Mouse (Mus musculus): ENCODE measurements around the gene C77080.

C77080 gene

DNA sequence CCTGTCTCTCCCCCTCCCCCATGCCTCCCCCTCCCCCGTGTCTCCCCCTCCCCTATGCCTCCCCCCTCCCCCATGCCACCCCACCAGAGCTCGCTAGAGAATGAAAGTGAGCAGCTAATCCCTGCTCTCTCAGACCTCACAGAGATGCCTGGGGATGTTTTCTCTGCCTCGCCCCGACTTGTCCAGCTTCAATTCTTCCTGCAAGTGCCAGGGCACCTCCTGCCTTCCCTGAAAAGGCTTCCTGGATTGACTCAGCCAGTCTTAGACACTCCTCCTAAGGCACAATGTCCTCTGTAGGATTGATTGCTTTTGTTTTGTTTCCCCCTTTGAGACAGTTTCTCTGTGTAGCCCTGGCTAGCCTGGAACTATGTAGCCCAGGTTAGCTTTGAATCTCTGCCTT is at the start of gene C77080:
C77080 (minus strand) TSS at position 209 of the 400 bp plus-strand sequence.
- no peak for DNase-seq

DNA sequence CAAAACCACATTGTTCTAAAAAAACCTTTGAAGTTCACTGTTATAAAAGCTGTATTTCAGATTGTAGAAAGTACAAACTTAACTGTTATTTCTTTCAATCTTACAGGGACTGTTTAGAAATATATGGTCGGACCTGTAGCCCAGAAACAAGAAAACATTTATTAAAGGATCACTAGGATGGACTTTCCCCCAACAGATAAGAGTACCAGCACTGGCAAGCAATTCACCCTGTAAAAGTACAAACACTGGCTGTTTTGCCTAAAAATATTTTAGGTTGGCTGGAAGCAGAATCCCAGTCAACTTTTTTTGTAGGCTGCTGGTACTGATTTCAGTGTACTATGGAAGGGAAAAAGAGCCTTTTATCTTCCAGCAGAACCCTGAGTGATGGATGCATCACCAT is 46.7 kb upstream of the C77080 start:
- no peak for DNase-seq

DNA sequence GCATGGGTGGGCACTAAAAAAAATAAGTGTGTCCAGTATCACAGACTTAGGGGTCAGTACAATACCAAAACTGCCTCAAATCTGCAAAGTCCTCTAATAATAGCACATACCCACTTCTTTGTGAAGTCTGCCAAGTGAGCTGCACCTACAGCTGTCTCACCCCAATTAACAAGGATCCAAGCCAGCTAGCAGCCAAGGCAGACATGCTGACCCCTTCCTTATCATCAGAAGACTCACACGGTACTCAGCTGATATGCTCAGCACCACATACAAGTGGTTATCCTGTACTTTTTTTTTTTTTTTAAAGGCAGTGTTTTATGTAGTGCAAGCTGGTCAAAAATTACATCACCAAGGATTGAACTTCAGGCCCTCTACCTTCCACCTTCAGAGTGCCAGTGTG is 43.1 kb upstream of the C77080 start:
- no peak for DNase-seq

DNA sequence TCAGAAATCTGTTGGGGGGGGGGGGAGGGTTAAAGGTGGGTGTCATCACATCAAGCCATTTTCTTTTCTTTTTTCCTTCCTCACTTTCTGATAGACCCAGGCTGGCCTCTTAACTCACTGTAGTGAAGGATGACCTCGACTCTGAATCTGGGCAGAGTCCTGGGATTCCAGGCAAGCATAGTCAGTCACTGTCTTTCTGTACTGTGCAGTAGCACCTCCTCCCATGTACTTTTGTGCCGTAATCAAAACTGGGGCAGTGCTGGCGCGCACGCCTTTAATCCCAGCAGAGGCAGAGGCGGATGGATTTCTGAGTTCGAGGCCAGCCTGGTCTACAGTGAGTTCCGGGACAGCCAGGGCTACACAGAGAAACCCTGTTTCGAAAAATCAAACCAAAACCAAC is 42.6 kb upstream of the C77080 start:
- no peak for DNase-seq

DNA sequence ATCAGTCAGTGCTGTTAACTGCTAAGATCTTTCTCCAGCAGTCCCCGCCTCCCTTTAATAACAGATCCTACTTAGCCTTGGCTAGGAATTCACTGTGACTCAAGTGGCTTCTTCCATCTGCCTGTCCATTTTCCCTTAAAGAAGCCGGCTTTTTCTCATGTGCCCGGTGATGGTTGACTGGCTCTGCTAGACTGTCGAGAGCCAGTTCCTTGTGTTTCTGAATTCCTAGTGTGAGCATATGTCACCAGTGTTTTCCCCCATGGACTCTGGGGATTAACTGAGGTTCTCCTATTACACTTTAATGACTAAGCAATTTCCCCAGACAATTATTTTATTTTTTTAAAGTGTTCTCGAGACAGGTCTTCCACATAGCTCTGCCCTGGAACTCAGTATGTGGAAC is 42.2 kb upstream of the C77080 start:
- DNase-seq: no peak

DNA sequence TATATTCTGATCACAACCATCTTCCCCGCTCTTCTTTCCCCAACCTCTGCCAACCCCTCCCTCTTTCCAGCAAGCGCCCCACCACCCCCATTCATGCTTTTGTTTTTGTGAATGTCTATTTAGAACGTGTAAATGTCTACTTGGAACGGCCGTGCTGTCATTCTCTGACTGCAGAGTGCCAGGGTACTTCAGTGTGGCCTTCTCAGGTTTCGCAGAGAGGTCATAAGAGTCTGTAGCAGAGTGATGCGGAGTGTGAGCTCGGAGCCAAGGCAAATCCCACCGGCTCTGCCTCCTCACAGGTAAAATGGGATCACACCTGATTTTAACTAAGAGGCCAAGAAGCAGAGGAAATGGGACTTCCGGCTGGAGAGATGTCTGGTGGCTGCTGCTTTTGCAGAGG is 37.9 kb upstream of the C77080 start:
- no peak for DNase-seq

DNA sequence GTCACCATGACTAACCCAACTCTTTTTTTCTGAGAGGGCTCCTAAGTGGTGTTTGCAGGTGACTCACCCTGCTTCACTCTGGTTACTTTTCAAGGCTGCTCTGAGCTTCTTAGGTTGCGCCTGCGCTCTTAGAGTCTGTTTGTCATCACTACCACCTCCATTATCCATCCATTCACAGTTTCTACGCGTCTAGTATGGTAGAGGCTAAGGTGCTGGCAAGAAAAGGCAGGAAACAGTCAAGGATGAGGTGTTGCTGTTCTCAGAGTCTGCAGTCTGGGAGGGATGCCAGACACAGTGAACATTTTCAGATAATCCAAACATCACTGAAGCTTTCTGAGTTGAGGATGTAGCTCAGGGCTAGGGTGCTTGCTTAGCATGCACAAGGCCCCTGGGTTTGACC is 36.5 kb upstream of the C77080 start:
- DNase-seq: no peak

DNA sequence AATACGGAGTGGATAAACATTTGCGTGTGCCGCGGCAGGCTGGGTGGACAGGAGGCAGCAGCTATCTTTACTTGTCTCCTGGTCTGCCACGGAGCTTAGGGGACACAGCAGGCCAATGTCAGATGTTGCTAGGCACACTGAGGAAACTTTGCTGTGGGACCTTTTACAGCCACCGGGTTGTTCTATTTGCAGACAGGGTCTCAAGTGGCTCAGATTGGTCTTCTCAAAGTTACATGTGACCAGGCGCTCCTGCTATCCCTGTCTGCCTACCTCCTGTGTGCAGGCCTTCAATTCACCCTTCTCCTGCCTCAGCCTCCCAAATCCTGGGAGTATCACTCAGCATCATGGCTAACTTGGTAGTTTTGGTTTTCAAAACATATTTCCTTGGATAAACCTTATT is 34.9 kb upstream of the C77080 start:
- no peak for DNase-seq

DNA sequence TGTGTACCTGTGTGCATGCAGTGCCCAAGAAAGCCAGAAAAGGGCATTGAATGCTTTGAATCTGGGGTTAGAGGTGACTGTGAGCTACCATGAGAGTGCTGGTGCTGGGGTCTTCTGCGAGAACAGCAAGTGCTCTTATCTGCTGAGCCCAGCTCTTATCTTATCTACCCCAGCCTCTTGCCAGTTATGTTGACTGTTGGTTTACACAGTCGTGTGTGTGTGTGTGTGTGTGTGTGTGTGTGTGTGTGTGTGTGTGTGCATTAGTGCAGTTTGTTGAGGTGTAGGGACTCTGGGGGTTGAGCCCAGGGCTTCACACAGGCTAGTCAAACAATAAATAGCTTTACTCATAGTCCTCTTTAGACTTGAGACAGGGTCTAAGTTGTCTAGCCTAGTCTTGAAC is 34.0 kb upstream of the C77080 start:
- DNase-seq: no peak

DNA sequence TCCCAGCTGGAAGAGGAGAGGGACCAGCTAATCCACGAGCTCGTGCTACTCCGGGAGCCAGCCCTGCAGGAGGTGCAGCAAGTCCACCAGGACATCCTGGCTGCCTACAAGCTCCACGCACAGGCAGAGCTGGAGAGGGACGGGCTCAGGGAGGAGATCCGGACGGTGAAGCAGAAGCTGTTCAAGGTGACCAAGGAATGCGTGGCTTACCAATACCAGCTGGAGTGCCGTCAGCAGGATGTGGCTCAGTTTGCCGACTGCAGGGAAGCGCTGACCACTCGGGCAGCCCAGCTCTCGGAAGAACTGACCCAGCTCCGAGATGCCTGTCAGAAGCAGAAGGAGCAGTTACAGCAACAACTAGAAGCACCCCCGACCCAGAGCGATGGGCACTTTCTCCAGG is 32.5 kb upstream of the C77080 start:
- no peak for DNase-seq

DNA sequence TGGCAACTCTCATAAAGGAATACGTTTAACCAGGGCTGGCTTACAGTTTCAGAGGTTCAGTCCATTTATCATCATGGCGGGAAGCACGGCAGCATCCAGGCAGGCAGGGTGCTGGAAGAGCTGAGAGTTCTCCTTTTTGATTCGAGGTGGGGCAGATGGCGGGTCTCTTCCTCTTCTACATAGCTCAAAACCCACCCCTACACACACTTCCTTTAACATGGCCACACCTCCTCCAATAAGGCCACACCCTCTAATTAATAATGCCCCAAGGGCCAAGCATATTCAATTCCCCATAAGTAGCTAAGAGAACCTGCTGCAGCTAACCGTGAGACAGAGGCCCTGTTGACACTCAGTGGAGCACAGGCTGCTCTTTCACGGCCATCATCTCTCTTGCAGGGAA is 31.6 kb upstream of the C77080 start:
- DNase-seq: no peak

DNA sequence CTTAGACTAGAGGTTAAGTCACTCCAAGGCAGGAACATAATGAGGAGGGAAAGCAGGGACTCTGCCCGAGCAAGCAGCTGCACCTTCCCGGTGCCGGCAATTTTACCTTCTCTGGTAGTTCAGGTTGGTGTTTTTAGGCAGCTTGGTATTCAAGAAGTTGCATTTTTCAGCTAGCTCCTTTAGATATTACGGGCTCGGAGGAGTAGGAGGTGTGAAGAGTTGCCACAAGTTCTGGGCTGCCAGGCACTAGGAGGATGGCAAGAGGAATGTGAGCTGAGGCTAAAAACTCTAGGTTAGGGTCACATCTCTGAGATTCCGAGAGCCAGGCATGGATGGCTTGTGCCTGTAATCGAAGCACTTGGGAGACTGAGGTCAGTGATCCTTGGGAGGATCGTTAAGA is 28.5 kb upstream of the C77080 start:
- no peak for DNase-seq

DNA sequence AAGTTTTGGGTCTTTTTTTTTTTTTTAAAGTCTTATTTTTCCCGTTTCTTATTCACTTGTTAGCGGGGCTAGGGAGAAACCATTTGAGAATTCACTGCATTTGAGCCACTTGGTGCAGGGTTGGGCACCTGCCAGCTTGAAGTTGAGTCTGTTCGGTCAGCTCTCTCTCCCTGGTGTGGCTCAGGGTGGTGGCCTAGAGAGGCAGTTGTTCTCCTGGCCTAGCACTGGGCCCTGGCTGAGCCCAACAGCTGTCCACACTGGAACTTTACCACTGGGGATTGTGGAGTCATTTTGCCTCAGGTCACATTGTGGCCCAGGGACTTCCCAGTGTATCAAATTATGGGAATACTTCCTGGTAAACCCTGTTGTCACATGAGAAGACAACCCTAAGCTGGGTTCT is 26.9 kb upstream of the C77080 start:
- DNase-seq: no peak

DNA sequence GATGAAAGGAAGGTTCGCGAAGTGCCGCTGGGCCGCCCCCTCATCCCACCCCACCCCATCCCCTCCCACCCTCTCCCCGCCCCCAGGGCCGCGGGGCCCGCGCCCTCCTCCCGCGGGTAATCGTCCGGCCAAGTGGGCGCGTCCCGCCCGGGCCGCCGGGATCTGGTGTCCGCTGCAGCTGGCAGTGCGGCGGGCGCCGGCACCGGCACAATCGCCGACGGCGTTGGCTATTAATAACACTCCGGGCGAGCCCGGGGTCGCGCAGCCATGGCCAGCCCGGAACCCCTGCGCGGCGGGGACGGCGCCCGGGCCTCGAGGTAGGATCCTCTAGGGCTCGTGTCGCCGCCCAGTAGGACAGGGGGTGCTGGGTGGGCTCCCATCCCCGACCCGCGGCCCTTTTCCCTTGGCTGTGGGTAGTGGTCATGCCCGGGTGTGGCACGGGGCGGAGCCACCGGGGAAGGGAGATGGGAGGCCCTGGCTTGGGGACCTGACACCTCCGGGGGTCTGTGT is 26.3 kb upstream of the C77080 start, which contains the start of gene Sync:
Sync (plus strand) TSS at position 146 of the 510 bp plus-strand sequence.
- peak in 1 of 2 experiments; percentile 19 for DNase-seq

DNA sequence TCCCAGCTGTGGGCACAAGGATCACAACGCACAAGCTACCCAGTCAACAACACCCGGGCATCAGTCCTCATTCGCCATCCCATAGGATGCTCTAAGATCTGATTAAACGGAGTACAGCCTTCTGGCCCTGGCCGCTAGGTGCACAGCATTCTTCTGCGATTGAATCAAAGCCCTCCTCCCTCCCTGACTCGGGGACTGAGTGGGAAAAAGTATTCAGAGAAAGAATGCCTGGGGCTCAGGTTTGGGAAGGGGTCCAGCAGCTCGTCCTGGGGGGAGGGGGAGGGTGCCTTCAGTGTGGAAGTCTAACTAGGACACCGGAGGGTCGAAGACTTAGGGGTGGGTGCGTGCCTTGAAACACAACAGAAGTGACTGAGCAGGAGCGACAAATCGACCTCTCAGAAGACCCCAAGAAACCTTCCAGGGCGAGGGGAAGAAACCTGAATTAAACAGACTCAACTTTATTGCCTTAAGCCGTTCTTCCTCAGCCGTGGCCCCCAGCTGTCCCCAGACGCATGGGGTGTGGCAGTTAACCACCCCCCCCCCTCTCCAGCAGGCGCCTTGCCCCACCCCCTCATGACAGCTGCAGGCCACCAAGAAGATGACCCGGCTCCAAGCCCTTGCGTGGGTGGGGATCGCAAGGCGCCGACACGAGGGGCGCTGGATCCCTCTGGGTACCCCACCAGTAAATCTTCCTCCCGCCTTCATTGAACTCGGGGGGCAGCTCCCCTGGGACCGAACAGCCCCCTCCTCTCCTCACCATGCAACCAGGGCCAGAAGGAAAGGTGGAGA is 25.7 kb upstream of the C77080 start:
- DNase-seq: peak in 1 of 2 experiments; percentile 18

DNA sequence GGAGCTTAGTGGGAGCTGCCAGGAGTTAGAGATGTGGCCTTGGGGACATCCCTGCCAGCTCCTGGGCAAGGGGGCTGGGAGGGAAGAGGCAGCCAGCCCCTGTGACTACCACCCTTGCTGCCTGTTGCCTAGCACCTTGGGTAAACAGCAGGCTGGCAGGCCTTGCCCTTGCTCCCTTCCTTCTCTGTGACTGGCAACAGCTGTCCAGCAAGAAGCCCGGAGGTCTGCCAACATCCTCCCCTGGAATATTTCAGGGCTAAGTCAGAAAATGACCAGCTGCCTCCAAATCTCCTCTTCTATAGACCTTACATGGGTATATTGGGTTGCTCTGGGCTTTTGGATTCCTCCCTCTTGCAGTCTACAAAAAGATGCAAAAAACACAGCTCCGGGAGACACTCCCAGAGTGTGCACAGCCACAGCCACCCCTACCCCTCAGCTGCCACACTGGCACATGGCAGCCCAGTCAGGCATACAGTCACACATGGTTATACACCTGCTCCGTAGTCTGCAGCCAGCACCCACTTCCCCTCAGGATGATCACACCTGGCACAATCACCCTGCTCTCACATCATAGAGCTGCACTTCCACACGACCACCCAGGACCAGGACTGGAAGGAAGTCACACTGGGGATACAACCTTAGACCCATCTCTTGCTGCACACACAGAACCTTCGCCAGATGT is 24.9 kb upstream of the C77080 start:
- DNase-seq: peak; percentile 20 to 42

DNA sequence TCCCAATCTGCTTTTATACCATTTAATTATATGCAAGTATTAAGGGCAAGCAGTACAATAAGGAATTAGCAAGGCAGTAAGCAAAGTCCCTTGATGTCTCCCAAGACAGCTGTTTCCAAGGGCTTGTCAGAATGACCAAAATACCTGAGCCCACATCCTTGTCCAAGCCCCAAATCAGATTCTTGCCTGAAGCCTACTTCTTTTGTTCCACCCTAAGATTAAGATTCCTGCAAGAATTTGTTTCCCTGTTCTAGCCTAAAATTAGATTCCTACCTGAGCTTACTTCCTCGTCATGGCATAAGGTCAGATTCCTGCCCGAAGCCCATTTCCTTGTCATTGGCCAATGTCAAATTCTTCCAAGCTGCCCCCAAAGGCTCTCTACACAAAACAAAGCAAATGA is 23.5 kb upstream of the C77080 start:
- DNase-seq: no peak

DNA sequence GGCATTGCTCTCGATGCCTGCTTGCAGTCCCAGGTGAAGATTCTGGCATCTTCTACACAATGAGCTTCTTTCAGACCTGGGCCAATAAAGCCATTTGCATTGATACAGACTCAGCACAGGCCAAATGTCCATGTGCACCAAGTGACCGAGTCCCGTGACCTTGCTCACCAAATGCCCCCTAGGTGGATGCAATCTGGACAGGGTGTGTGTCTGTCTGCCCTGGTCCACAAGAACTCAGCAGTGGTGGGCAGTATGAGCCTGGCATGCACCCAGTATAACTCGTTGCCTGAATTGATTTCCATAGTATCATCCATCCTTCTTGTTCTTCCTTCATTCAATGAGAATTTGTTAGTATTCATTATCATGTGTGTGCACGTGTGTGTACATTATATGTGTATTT is 22.0 kb upstream of the C77080 start:
- DNase-seq: no peak

DNA sequence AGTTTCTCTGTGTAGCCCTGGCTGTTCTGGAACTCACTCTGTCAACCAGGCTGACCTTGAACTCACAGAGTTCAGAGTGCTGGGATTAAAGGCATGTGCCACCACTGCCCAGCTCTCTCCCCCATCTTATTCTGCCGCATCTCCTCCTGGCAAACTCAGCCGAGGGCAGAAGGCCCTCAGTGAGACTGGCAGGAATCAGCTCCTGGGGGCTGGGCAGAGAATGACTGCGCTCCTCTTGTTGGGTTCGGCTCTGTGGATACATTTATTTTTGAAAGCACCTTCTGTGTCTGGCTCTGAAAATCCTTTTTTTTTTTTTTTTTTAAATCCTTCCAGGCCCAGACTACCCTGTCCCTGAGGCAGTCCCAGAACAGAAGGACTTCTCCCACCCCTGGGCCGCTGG is 21.6 kb upstream of the C77080 start:
- DNase-seq: no peak

DNA sequence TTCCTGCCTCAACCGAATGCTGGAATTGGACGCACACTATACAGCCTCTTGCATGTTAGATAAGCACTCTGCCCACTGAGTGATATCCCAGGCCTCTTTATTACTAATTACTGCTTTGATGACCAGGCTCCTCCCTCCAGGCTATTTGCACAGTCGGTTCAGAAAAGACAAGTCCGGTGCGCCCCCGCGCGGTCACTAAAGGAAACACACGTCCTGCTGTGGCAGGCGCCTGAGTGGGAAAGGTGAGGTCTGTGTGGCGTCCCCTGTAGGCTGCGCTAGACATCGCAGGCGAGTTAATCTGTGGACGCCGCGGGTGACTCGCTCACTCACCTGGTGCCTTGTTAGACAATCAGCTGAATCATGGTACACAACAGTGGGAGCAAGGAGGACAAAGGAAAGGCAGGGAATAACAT is 15.3 kb upstream of the C77080 start:
- DNase-seq: peak; percentile 94 to 97

DNA sequence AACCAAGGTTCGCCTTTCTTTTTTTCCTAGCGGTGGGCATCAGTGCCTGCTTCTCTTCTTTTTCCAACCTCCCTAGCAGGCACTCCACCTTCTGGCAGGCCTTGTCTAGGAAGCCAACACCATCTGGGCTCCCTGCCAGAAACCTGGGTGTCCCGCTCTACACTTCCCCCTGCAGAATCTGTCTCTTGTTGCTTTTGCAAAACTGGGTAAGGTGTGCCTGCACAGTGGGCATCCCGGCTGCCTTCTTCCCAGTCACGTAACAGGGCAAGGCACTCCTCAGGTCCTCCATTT is 11.5 kb upstream of the C77080 start:
- peak; percentile 77 to 85 for DNase-seq

DNA sequence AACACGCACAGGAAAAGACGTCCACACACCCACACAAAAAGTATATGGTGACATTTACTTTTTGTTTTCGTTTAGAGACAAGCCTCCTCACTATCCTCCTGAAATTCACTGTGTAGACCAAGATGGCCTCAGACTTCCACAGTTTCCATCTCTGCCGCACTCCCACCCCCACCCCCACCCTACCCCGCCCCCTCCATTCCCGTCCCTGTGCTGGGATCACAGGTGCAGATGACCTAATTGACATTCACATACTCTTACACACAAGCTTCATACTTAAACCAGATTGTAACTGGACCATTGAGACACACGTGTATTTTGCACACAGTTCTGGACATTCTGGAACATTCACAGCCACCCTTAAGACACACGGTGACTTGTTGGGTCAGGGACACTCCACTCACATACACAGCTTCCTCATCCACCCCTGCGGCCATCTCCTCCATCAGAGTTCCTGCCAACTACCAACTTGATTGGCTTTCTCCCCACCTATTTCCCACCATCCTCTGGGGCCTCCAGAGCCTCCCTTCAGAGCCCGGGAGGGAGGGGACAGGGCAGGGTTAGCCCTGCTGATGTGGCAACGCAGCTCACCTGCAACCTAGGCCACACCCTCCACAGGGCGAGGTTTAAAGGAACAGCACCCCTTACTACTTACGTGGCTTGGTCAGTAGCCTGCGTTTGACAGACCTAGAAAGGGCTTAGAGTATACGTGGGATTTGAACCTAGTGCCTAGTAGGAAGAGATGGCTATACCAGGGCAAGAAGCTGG is 11.0 kb upstream of the C77080 start:
- DNase-seq: peak; percentile 89 to 93

DNA sequence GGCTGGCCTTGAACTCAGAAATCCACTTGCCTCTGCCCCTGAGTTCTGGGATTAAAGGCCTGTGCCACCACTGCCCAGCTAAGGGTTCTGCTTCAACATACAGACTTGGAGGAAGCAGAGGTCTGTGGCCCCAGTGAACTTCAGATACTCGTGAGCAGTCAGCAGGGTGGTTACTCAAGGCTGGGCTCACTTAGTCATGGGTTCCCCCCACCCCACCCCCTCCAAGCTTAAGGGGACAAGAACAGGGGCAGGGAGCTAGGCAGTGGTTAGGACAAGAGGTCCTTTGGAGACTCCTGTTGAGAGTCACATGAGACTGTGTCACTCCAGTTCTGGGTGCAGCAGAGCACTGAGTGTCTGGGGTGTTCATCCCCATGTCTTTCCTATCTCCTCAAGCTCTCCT is 7.5 kb upstream of the C77080 start:
- peak; percentile 52 to 69 for DNase-seq

DNA sequence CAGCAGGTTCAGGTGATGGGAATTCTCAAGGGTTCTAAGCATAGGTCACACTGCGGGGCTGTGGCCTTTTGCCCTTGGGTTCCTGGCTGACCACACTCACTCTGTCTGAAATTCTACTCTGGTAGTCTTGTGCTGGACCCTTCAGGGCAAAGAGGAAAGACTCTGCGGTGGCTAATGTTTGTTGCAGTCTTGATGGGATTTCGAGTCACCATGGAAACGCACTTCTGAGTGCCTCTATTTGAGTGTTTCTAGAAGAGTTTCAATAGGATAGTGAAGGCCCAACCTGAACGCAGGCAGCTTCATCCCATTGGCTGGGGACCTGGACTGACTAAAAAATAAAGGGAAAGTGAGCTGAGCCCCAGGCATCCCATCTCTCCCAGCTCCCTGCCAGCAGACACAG is 5.6 kb upstream of the C77080 start:
- no peak for DNase-seq
